Mouse (Mus musculus): ENCODE measurements at regions not wholly inside any gene's neighbourhood (a gene's known extent, or its start where the extent isn't known, plus 50 kb on each side); places are given as distances from the start of the nearest gene placed in this dataset.
"Not testable (repeated sequence)": the region's sequence is repeated elsewhere in the genome, so short reads cannot be mapped to it uniquely, and the experiment has no call there.

DNA sequence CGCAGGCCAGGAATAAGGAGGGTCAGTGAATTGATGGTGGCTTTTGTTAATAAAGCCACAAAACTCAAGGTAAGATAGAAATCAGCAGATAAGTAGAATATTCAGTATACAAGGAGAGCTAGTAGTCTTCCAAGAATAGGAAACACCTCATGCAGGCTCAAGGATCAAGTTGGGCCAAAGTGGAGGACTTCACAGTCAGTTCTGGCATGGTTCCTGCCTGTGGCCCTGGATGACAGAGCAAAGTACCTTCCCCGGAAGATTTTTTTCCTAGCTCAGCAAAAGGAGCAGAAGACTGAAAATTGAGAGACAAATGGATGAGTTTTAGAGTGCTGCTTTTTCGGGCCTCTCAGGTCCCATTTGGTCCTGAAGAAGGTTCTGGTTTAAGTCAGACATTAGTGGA is 420.9 kb upstream of the Htr2a start:
- DNase-seq: no peak

DNA sequence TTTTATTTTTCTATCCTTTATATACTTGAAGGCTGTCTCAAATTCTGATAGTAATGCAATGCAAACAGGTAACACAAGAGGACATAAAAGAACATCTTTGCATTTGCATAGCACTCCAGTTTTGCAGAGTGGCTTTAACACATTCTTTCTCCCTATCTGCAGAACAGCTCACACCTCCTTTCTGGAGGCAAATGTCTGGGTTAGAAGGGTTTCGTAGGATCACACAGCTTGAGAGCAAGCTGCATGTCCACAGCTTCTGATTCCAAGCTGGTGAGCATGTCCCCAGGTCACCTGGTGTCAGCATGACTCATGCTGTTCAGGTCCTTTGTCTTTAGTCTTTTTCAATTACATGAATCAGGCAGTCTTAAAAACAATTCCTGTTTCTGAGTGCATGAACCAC is 418.5 kb upstream of the Htr2a start:
- no peak for DNase-seq

GRCm38 (mm10) chr14:74229560-74230187 is 411.0 kb upstream of the Htr2a start:
- no peak for DNase-seq

- DNase-seq: no peak
These were observed 400.4 kb upstream of the Htr2a start for GRCm38 (mm10) chr14:74240212-74240611.

- DNase-seq: no peak
These were observed 391.3 kb upstream of the Htr2a start for GRCm38 (mm10) chr14:74249263-74249878.

DNA sequence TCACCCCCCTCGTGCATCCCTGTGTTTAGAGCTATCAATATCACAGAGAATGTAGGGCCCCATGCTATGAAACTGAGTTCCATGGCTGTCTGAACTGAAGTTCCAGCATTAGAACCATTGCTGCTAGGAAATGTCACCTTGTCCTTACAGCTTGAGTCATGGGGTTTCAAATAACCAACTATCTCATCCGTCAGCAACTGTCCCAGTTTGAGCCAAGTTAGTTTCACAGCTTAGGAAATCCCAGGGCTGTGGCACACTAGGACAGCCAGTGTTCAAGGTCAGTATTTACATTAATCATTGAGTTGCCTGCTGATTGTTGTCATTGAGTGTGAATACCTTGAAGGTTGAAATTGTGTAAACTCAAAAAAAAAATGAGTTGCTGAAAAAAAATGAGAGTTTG is 390.6 kb upstream of the Htr2a start:
- DNase-seq: no peak

GRCm38 (mm10) chr14:74252189-74253145 is 388.2 kb upstream of the Htr2a start:
- DNase-seq: no peak

GRCm38 (mm10) chr14:74255000-74255399 is 385.6 kb upstream of the Htr2a start:
- no peak for DNase-seq

GRCm38 (mm10) chr14:74259437-74259836 is 381.2 kb upstream of the Htr2a start:
- DNase-seq: no peak

DNA sequence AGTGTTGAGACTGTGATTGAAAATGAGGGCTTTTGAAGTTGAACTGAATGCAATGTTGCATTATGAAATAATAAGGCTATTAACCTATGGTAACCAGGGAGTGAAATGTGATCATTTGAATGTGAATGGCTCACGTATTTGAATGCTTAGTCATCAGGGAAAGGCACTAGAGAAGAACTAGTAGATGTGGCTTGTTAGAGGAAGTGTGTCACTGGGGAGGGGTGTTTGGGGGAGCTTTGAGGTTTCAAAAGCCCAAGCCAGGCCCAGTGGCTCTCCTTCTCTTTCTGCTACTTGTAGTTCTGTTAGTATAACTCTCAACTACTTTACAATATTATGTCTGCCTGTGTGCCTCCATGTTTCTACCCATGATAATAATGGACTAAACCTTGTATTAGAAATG is 373.6 kb upstream of the Htr2a start:
- DNase-seq: no peak

DNA sequence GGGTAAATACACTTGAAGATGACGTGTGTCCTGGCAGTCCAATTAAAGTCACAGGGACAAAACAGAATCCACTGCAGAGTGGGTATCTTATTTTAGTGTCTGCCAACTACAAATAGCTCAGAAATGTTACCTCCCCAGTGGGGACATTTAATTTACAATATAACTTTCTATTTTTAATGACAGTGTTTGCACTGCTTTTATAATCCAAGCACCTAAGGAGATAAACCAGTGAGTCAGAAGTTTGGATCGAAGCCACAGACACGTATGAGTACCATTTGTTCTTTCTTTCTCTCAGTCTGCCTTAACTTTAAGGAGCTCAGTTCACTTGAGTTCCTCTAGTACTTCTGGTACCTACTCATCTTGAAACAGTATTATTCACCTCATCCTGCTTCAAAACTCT is 346.1 kb upstream of the Htr2a start:
- no peak for DNase-seq

GRCm38 (mm10) chr14:74304483-74304882 is 336.2 kb upstream of the Htr2a start:
- DNase-seq: no peak

GRCm38 (mm10) chr14:74306717-74307307 is 333.8 kb upstream of the Htr2a start:
- no peak for DNase-seq

DNA sequence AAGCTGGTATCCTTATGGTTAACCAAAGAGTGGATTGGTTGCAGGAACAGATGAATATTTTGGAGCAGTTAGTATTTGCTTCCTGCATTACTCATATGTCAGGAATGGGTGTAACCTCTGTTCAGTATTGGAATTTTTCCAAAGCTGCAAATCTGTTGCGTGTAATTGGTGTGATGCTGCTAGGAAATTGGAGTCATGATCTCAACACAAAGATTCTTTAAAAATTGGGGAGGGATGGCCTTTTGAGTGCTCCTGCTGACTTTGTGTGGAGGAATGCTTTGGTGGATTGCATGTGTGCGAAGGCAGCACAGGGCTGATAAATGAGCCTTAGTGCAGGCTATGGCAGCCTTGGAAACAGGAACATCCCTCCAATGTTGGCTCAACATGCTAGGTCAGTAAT is 331.2 kb upstream of the Htr2a start:
- not testable (repeated sequence) for DNase-seq

- DNase-seq: no peak
These were observed 313.3 kb upstream of the Htr2a start for GRCm38 (mm10) chr14:74327291-74327690.

GRCm38 (mm10) chr14:74350751-74351150 is 289.9 kb upstream of the Htr2a start:
- no peak for DNase-seq

- DNase-seq: peak; percentile 1
These were observed 288.4 kb upstream of the Htr2a start for GRCm38 (mm10) chr14:74352286-74352685.

GRCm38 (mm10) chr14:74358730-74359444 is 281.8 kb upstream of the Htr2a start:
- no peak for DNase-seq

DNA sequence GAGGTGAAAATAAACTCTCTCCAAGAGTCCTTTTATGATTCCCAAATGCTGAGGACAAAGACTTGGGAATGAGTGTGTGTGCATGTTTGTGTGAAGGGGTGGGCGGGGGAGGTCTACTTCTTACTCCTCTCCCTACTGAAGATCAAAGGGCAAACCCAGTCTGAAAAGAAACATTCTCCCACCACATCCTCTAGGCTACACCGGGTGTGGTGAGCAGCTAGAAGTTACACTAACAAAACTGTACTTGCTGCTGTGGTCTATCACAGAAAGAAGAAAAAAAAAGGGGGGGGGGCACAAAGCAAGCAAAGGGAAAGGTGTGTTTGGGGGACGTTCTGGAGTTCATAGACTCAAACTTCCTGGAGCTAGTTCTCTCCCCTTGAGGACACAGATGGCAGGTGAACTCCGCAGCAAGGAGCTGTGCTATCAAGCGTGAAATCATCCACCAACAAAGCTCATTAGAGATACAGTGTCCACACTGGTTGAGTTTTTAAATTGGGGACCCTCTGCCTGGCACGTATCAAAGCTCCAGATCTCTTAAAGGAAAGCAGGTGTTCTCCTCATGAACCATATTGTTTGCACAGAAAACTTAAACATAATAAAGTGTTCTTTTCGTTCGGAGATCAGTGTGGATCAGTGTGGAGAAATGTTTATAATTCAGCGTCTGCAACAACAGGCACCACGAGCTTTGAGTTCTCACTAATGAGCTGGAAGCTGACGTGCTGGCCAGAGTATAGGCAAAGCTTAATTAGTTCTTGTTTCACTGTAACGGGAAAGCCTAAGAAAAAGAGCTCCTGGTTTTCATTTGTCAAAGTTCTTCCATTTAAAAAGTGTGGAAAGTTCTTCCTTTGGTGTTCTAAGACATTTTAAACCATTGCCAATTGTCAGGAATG is 280.7 kb upstream of the Htr2a start:
- DNase-seq: peak; percentile 7

DNA sequence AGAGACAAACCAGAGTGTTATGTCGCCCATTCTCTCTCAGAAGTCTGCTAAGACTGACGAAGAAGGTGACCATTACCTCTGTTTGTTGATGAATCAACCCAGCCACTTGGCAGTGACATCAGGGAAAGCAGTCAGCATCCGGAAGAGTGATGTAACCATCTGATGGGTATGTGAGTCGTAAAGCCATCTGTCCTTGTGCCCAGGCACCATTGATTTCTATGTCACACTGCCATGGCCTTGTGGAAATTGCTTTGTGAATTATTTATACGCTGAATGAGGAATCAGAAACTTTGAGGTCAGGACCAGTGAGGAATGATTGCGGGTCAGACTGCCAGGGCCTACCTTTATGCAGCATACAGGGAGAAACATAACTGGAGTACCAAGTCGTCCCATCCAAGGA is 256.2 kb upstream of the Htr2a start:
- no peak for DNase-seq

DNA sequence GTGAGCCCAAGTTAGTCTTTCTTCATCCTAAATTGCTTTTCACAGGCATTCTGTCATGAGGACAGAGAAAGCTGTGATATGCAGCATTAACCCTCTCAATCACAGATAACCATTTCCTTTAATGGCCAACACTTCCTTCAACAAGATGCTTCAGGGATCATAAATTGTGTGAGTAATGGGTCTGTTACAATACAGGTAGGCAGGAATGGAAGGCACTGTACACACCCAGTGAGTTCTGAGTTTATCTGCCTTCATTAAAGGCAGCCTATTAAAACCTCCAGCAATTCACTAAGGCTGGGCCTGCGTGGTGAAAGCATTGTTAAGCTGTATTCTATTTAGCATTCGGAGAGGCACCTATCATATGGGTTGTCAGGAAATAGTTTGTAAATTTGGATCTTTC is 248.2 kb upstream of the Htr2a start:
- DNase-seq: no peak

- no peak for DNase-seq
These were observed 243.4 kb upstream of the Htr2a start for GRCm38 (mm10) chr14:74397202-74397601.

Measured in thymus, postnatal 25 days (tissue).